Mouse (Mus musculus) testis, adult 2 months (tissue): Measurements from ENCODE around the gene Ccnl1. TPM values are rescaled to one million over a fixed set of nuclear protein-coding genes. Genes with fewer than 3 reads are reported as not detected.
A peak's percentile ranks its signal among the peaks of the same experiment; 100 is the strongest.

Experiments used
- H3K27ac ChIP-seq: fragments of 200-500 bp; 2 replicates; pipeline ENCODE4 v1.5.1; 2012; ENCODE audit warnings: low read depth, low read length; ENCODE audit not compliant: control insufficient read depth, insufficient read depth
- H3K27me3 ChIP-seq: fragments of 200-500 bp; 2 replicates; pipeline ENCODE4 v1.6.1; 2012; ENCODE audit warnings: mild to moderate bottlenecking, low read length, moderate library complexity; ENCODE audit not compliant: control insufficient read depth, insufficient read depth
- H3K36me3 ChIP-seq: fragments of 200-500 bp; 2 replicates; pipeline ENCODE4 v1.6.1; 2012; ENCODE audit warnings: mild to moderate bottlenecking, low read length; ENCODE audit not compliant: control insufficient read depth, insufficient read depth
- H3K4me1 ChIP-seq: fragments of 200-500 bp; 2 replicates; pipeline ENCODE4 v1.6.1; 2012; ENCODE audit warnings: low read length; ENCODE audit not compliant: control insufficient read depth, insufficient read depth
- H3K4me3 ChIP-seq: fragments of 200-500 bp; 2 replicates; pipeline ENCODE4 v1.5.1; 2012; ENCODE audit warnings: low read depth, mild to moderate bottlenecking, low read length, moderate library complexity, mixed read lengths; ENCODE audit not compliant: control insufficient read depth
- CTCF ChIP-seq: fragments of 200-500 bp; IDR thresholded peaks from 2 replicates; pipeline ENCODE4 v1.5.1; 2012; ENCODE audit warnings: low read depth, mild to moderate bottlenecking, inconsistent platforms, low read length, moderate library complexity; ENCODE audit not compliant: control insufficient read depth, insufficient read depth, insufficient replicate concordance
- POLR2A ChIP-seq: fragments of 200-500 bp; IDR thresholded peaks from 2 replicates; pipeline ENCODE4 v1.6.1; 2012; ENCODE audit warnings: low read depth, mild to moderate bottlenecking, inconsistent platforms, low read length, moderate library complexity; ENCODE audit not compliant: control insufficient read depth
- polyA plus RNA-seq: library from polyadenylated mRNA; depleted of rRNA; stranded (reverse); fragments of >200 nt; gene quantifications from 2 replicates; pipeline ENCODE4 v1.2.3, GENCODE M21; 2012

The Ccnl1 gene
- polyA plus RNA-seq, 1 experiment, result 30.5 TPM

- no peak for TF ChIP-seq CTCF
- TF ChIP-seq POLR2A, result no peak
- H3K4me1 ChIP-seq, result no peaks in the 10 kb centered on the region
Observed at GRCm38 (mm10) chr3:65990957-65991646, 33.1 kb upstream of the Ccnl1 start.

GRCm38 (mm10) chr3:65990524-65990923, 32.5 kb upstream of the Ccnl1 start:
- no peak overlapping the region for H3K27ac ChIP-seq
- TF ChIP-seq CTCF, result no peak
- no peak for TF ChIP-seq POLR2A
- H3K4me1 ChIP-seq, result no peaks in the 10 kb centered on the region
- no peak overlapping the region for H3K4me3 ChIP-seq
- no peaks in the 10 kb centered on the region for H3K36me3 ChIP-seq
- no peaks in the 10 kb centered on the region for H3K27me3 ChIP-seq

More at GRCm38 (mm10) chr3:65990957-65991646, 33.1 kb upstream of the Ccnl1 start:
- H3K27me3 ChIP-seq, result no peaks in the 10 kb centered on the region
- no peak overlapping the region for H3K27ac ChIP-seq
- H3K4me3 ChIP-seq, result no peak overlapping the region
- H3K36me3 ChIP-seq, result no peaks in the 10 kb centered on the region

- H3K27ac ChIP-seq, result no peak overlapping the region
Observed at GRCm38 (mm10) chr3:65988711-65989495, 30.9 kb upstream of the Ccnl1 start.

GRCm38 (mm10) chr3:65976296-65976695, 18.2 kb upstream of the Ccnl1 start:
- H3K4me3 ChIP-seq, result no peak overlapping the region
- H3K36me3 ChIP-seq, result no peaks in the 10 kb centered on the region
- TF ChIP-seq CTCF (no peak), POLR2A (no peak)
- H3K27ac ChIP-seq, result no peak overlapping the region
- H3K27me3 ChIP-seq, result no peaks in the 10 kb centered on the region
- no peaks in the 10 kb centered on the region for H3K4me1 ChIP-seq

More at GRCm38 (mm10) chr3:65988711-65989495, 30.9 kb upstream of the Ccnl1 start:
- no peak overlapping the region for H3K4me3 ChIP-seq
- H3K4me1 ChIP-seq, result no peaks in the 10 kb centered on the region
- no peaks in the 10 kb centered on the region for H3K36me3 ChIP-seq
- TF ChIP-seq CTCF (no peak), POLR2A (no peak)
- H3K27me3 ChIP-seq, result no peaks in the 10 kb centered on the region

GRCm38 (mm10) chr3:65975317-65975716, 17.3 kb upstream of the Ccnl1 start:
- Histone ChIP-seq H3K27me3 (no peaks in the 10 kb centered on the region), H3K4me1 (no peaks in the 10 kb centered on the region), H3K27ac (peak overlapping the region; percentile 99; the same call in 1 of the 2 replicates), H3K36me3 (no peaks in the 10 kb centered on the region), H3K4me3 (no peak overlapping the region)
- TF ChIP-seq CTCF (no peak), POLR2A (no peak)

GRCm38 (mm10) chr3:65974232-65975058, 16.4 kb upstream of the Ccnl1 start:
- H3K36me3 ChIP-seq, result no peaks in the 10 kb centered on the region
- no peaks in the 10 kb centered on the region for H3K4me1 ChIP-seq
- TF ChIP-seq POLR2A (peak; percentile 88), CTCF (no peak)
- peak overlapping the region; percentile 98 for H3K4me3 ChIP-seq
- peak overlapping the region; percentile 99 for H3K27ac ChIP-seq
- no peaks in the 10 kb centered on the region for H3K27me3 ChIP-seq
